Mouse (Mus musculus): Measurements from ENCODE around the gene 1700028P14Rik.
A peak's percentile ranks its signal among the peaks of the same experiment; 100 is the strongest.
"Not testable (repeated sequence)": the region's sequence is repeated elsewhere in the genome, so short reads cannot be mapped to it uniquely, and the experiment has no call there.

The 1700028P14Rik gene

DNA sequence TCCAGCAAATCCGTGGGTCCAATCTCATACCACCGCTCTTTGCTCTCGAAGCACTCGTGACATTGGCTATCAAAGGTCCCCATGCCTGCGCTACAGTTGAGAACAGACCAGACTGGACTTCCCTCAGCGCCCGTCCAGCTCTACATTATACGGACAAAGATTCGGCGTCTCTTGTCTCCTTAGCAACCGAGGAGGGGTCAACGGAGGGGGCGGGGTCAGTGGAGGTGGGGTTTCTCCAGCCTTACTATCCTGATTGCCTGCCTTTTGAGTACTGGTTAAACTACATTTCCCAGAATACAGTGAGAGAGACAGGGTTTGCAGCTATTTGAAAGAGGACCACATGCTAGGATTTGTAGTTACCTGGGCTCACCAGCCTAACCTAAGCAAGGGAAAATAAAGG lies at the start of gene 1700028P14Rik:
Gene 1700028P14Rik, minus strand, starts transcription at position 169 of the 400 bp plus-strand sequence.
- DNase-seq, result peak; percentile 32

DNA sequence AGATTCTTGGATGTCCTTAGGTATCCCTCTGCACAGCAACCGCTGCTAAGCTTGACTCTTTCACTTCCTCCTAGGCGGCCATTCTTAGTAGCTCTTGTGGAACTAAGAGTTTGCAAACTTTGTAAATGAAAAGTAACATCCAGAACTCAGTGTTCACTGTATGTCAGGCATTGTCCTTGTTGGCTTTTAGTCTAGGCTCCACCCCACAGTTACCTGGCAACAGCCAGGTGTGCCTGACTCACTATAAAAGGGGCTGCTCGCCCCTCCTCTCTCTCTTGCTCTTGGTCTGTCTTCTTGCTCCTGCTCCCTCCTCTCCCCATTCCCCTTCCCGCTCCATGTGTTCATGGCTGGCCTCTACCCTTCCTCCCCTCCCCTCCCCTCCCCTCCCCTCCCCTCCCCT lies 46.5 kb upstream of the 1700028P14Rik start:
- DNase-seq, result no peak

DNA sequence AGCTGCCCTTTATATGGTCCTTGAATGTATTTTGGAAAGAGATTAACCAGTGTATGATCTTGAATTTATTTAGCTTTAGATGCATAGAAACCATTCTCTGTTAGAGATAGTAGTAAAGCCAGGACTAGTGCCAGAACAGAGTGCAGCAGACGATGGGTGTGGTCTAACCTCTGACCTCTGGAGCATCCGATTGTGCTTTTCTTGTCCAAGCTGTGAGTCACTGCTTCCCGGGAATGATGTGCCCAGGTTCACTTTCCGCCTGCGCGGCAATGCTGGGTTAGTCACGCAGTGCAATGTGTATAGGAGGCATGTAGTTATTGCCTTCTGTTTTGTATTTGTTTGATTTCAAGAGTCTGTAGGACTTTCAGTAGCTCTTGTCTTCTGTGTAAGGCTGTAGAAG lies 45.8 kb upstream of the 1700028P14Rik start:
- no peak for DNase-seq

DNA sequence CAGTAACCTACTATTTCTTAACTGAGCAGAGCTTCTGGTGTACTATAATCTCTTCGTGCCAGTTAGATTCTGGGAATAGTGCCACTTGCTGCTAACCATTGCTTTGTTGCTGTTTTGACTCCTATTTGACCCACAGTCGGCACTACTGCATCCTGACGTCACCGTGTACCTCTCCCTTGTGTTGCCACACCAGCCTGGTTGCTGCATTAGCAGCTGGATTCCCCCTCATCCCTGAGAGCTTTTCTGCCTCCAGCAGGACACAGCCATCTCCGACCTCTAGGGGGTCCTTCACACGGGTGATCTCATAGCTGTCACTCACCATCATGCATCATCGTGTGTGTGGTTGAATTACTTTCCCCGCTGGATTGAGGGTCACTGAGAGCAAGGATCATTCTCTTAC lies 45.2 kb upstream of the 1700028P14Rik start:
- DNase-seq, result no peak

DNA sequence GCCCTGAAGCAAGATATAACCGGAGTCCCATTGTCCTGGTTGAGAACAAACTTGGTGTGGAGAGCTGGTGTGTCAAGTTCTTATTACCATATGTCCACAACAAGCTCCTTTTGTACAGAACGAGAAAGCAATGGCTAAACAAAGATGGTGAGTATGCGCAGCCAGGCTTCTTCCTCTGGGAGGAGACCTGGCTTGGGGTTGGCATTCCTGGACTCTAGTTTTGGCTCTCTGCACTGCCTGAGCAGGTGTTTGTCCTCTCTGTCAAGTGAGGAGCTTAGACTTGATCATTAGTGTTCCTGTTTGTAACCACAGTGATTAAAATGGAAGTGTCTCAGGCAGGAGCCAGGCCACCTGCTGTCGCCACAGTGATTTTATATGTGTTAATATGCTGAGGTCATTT lies 41.7 kb upstream of the 1700028P14Rik start:
- DNase-seq, result no peak

DNA sequence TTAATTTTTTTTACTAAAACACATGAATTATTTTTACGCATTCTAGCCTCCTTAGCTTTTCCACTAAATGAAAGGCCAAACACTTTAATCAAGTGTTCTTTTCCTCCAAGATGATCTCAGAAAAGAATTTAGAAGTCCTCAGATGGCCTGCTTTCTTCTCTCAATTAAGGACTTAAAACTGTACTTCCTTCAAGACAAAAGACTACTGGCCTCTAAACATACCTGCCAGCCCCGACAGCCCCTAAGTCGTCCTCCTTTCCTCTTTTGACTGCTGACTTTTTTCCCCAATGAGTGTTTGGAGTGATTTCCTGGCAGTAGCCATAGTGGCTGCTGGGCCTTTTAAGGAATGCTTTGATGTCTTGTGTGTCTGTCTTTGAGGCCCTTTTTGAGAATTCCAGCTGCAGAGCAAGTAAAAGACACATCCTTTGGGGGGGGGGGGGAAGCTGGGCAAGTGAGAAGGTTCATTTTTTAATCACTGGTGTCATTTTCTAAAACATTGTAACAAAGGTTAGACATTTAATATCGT lies 35.9 kb upstream of the 1700028P14Rik start:
- DNase-seq, result no peak

DNA sequence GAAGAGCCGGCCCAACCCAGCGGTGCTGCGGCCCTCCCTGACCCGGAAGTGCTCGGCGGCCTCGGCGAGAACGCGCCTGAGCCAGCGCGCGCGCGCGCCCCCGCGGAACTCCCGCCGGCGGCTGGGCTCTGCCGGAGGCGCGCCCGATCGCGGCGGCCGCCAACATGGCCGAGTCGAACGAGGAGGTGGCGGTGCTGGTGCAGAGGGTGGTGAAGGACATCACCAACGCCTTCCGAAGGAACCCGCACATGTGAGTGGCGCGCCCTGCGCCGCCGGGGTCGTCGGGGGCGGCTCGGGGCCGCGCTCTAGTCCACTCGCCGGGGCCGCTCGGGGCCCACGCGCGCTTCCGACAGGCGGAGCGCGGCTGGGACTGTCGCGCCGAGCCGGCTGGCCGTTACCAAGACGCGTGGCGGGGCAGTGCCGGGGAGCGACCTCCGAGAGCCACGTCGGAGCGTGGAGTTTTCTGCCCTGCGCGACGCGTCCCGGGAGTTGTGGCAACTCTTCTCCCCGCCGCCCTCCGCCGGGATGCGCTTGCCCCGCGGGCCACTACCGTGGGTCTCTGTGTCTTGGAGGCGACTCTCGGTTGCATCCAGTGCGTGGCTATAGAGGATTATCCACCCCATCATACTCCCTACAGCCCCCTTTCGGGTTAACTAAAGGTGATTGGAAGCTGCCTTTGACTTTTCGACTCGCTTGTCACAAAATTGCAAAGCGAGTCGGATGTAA lies 34.8 kb upstream of the 1700028P14Rik start, which contains the start of gene Ptar1:
Gene Ptar1, plus strand, starts transcription at position 134 of the 726 bp plus-strand sequence.
- DNase-seq, result peak; percentile 90

DNA sequence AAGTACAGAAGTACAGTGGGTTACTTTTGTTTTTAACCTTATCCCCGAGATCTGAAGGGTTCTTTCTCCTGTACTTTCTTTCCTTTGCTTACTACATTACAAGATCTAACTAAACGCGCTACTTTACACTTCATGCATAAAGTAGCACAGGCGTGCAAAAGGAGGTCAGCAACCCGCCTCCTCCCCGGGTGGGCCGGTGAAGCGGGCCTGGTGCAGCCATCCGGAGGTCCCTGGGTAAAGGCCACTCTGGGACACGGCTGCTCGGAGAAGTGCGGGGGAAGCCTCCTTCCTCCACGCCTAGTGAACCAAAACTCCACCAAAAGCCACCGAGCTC lies 34.3 kb upstream of the 1700028P14Rik start:
- DNase-seq, result no peak

DNA sequence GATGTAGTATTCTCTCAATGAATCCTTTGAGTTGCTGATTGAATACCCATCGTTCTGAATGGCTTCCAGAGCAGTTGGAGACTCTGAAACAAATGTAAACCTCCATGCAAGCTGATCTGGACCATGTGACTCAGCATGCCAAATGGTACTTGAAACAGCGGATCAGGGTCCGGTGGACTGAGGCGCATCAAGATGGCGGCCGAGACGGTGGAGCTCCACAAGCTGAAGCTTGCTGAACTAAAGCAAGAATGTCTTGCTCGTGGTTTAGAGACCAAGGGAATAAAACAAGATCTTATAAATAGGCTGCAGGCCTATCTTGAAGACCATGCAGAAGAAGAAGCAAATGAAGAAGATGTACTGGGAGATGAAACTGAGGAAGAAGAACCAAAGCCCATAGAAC lies 23.0 kb upstream of the 1700028P14Rik start:
- DNase-seq, result not testable (repeated sequence)

DNA sequence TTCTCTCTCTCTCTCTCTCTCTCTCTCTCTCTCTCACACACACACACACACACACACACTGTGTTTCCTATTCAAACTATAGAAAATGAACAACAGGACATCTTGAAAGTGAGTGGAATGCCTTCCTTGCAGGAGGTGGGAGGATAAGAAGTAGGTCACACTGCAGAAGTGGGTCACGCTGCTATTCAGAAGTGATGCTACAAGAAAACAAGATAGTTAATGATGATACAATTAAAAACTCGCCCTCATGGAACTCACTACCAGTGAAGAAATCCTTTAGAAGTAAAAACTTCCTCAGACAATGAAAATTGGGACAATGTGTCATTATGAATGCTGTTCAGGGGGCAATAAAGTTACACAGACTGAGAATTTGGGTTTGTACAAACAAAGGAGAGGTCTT lies 20.4 kb upstream of the 1700028P14Rik start:
- DNase-seq, result no peak

DNA sequence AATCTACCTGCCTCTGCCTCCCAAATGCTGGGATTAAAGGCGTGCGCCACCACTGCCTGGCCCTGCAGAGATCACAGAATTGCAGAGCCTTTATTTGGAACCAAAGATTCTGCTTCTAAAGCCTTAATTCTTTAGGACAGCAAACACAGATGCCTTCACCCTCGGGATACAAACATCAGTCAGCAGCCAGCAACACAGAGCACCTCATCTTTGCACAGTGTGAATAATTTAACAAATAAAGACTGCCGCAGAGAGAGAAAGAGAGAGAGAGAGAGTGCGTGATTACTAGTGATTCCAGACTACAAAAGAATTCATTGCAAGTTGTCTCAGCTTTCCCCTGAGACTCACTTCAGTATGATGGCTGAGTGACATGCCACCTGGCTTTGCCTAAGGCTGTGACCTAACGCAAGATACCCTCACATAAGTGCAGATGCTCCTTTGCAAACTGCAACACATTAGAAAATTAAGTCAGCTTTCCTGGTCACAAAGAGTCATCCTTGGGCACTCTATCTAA lies 15.6 kb upstream of the 1700028P14Rik start:
- DNase-seq, result no peak

DNA sequence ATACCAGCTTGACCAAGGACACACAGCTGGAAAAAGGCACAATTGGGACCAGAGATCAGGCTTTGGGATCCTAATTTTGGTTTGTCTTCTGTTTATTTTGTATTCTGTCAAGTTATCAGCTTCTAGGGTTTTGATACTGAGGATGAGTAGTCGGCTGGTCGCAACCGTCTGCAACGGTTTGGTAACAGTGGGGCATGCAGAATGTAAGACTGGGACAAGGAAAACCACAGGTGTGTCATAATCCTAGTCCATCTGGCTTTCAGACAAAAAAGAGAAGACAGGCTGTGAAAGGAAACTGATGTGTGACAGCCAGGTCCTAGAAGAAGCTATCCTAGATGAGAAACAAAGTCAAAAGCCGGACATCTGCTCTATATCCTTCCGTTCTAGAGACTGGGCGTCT lies 11.5 kb upstream of the 1700028P14Rik start:
- DNase-seq, result no peak

DNA sequence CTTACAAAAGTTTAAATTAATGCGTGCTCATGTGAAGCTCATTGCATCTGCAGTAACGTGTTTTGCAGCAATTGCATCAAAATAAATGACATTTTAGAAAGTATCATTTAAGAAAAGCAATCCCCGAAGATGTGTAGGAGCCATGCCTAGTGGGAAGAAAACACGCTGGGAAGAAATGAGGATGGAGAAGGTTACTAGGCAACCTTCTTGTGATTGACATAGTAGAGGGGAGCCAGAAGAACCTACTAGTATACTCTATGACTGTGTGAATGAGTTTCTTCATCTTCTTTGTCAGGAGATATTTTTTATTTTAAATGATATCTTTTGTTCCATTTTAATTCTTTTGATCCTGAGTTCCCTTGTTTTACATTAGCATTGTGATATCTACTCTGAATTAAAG lies 5.7 kb upstream of the 1700028P14Rik start:
- DNase-seq, result no peak

DNA sequence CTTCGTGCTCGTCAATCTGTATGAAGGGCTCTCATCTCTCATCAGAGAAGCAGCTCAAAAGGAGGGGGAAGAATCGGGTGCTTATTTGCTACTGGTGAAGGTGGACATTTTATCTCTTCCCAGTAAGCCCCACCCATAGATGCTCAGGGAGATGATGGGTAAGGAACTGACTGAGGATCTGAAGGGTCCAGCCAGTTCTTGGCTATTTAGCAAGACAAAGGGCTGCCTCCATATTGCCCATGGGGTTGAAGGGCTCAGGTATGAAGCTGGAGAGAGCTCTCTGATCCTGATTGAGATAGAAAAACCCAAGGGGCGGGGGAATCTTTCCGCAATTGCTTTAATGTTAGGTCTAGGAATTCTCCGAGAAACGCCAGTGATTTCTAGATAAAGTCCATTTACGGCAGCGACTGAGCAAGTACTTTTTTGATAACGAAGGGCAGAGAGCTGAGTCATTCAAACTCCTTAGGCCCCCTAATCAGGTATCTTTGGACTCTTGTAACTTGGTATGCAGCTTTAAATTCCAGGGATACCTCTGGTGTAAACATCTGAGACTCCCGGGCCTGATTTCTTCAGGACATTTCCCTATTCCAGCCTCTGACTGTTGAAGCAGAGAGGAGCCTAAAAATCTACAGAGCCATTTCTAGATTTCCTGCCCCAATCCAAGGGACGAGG lies 4.8 kb upstream of the 1700028P14Rik start:
- DNase-seq, result no peak

DNA sequence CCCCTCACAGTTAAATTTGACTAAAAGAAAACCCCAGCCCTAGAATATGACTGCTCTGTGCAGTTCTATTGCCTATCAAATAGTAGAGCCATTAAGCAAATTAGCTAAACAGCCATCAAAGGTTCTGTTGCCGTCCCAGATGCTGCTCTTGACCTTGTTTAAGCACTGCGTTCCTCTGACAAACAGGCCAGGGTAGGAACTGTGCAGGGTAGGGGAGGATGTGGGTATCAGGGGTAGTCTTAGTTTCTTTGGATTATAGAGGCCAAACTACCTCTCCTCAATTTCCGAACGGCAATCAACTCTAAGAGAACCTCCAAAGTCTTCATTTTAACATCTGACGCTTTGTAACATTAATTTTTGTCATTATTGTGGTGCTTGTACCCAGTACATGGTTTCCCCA lies 542 bp upstream of the 1700028P14Rik start:
- no peak for DNase-seq

DNA sequence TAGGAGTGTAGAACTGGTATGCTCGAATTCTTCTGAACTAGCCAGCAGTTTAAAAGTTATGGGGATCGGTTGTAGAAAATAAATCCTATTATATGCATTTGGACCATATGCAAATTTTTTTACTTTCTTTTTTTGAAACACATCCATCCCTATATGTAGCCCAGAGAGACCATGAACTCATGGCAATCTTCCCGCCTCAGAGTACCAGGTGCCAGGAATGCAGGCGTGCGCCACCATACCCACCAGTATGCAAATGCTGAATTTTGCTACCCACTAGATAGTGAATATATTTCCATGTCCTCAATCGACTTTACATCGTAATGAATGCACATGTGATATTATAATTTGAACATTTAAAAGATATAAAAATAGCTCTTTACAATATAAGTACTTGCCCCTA lies 5.3 kb downstream of the 1700028P14Rik start:
- peak; percentile 26 for DNase-seq

DNA sequence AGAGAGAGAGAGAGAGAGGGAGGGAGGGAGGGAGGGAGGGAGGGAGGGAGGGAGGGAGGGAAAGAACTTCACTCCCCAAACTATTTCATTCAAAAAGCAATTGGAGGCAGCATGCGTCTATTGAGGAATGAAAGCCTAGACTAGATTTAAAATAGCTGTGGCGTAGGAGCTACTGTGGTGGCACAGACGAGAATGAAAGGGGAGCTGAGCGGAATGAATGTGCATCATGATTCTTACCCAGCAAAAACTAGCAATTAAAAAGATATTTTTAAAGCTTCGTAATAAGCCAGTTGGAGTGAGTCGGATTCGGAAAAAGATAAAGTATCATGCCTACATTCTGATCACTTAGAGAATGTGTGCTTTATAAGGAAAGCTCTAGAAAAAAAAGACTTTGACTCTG lies 7.3 kb downstream of the 1700028P14Rik start:
- DNase-seq, result no peak

DNA sequence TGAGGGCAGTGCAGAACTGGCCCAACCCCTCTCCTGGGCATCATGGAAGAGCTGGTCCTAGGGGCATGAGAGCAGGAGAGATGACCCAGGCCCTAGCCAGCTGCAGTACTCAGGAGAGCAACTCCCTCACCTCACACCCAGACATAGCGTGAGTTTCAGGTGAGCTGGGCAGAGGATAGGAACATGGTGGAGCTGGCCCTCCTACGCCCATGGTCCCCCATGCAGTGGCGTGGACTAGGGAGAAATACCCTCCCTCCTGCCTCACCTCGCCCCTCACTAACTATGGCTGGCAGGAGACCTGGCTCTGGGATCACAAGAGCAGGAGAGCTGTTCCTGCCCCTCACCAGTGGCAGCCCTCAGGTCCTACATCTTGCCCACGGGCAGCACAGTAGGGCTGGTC lies 8.8 kb downstream of the 1700028P14Rik start:
- DNase-seq, result no peak

DNA sequence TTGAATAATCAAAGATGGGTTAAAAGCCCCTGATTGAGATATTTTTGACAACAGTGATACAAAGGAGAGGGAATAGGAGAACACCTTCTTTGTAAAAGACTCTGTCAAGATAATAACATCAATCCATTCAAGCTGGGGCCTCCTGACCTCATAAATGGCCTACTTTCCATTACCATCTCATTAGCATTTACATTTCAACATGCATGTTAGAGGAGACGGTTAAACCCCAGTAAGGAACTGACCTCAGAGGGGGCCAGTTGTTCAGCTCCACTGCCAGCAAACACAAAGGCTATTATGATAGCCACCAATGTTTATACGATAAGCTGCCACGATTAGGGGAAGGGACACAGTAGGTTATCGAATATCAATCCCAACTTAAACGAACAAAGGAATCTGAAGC lies 15.8 kb downstream of the 1700028P14Rik start:
- DNase-seq, result no peak

DNA sequence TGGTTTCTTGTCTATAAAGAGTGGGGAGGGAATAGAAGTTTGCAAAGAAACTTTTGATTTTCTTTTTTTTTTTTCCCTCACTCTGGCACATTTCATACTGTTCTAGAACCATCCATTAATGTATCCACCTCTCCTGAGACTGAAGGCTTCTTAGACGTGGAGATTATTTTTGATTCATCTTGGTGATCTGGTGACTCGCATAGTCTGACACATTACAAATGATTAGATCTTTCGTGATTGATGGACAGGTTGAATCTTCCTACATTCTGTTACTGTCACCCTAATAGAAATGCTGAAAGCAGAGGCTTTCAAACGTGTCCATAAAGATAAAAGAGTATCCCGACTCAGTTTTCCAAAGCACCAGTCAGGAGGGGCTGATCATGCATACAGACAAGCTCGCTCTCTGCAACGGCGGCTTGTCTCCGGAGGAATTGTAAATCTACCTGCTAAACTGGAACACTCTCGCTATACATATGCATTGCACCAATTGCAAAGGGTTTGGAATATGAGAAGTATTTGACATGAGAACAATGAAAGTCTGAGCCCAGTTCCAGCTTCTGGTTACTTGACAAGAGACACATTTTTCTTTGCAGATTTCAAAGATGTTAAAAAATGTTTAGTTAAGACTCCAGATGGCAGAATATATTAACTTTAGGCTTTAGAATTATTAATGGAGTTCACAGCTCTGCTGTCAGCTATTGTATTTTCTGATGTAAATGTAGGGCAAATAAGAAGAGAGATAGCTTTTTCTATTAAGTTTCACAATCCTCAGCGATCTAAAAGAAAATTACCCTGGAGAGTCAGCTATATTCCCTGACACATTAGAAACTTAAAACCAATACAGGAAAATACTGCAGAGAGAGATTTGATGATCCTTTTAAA lies 20.8 kb downstream of the 1700028P14Rik start:
- DNase-seq, result no peak

DNA sequence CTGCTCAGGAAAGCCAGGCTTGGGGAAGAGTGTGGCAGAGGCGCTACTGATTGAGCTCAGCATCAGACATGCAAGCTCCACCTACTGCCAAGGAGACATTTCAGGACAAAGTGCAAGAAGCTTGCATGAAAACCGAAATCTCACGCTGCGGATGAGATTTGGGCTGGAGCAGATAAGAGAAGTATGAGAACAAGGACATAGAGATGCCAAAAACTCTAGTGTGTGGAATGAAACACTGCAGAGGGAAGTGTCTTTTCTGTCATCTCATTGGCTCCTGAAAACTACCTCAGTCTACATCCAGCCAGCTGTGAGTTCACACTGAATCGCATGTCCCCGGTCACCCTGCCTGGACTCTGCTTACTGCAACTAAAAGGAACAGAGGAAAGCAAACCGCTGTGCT lies 38.3 kb downstream of the 1700028P14Rik start:
- DNase-seq, result no peak

DNA sequence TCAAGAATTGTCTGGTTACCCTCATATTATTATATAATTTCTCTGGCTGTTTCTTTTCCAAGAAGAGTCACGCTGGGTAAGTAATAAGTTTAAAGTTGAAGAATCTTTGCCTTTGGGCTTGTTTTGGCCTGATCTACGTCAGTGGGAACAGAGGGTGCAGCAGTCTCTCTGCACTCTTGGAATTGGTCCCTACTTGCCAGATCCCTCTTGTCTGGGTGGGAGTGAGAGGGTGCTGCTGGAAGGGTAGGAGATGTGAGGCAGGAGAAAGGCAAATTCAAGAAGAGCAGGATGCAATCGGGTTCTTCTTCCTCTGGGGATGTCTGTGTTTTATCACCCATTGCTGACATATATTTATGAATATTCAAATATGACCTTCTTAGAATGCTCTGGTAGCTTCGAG lies 42.9 kb downstream of the 1700028P14Rik start:
- DNase-seq, result no peak

DNA sequence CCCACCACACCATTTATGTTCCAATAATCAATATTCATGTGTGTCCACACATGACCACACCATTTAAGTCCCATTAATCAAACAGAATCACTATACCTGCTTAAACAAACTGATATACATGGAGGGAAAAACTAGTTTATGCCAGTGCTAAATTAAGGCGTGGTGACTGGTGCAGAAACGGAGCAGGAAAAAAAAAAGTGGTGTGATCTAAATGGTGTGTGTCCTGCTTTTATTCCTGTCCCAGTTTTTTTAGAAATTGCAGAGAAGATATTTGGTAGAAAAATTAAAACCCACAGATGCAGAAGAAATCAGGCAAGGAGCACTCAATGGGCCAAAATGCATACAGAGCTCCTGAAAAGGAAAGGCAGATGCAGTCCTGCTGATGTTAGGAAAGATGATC lies 44.7 kb downstream of the 1700028P14Rik start:
- DNase-seq, result no peak

All from right cerebral cortex, postnatal 25 days (tissue).